Mouse (Mus musculus) midbrain, embryonic 10.5 days (tissue): ENCODE results near the gene Zbtb4. TPM values are rescaled to one million over a fixed set of nuclear protein-coding genes. Genes with fewer than 3 reads are reported as not detected.

Source experiments
- polyA plus RNA-seq: library from polyadenylated mRNA; unstranded; fragments of >200 nt; fragmentation: Nextera tagmentation; extraction: Ambion mirVana; gene quantifications from 2 replicates; pipeline ENCODE4 v1.2.1, GENCODE M21; 2016

Zbtb4 gene
- polyA plus RNA-seq, 1 experiment from 2014 or later, result 0.64 TPM

Other genes with a start within 250 kb of the Zbtb4 start
- 1.2 and 1.9 TPM in 2 replicates for gene Dnah2, start 216.8 kb upstream of the Zbtb4 start, polyA plus RNA-seq
- 48.8 and 53.9 TPM in 2 replicates for gene Efnb3, start 205.7 kb upstream of the Zbtb4 start, polyA plus RNA-seq
- gene Wrap53, start 185.7 kb upstream of the Zbtb4 start, polyA plus RNA-seq, result 45.0 and 50.7 TPM in 2 replicates
- gene Trp53, start 185.6 kb upstream of the Zbtb4 start, polyA plus RNA-seq, result 148 and 166 TPM in 2 replicates
- gene Atp1b2, start 160.0 kb upstream of the Zbtb4 start, polyA plus RNA-seq, result 6.0 and 8.6 TPM in 2 replicates
- not detected in 2 replicates for gene Shbg, start 148.0 kb upstream of the Zbtb4 start, polyA plus RNA-seq
- gene Sat2, start 143.9 kb upstream of the Zbtb4 start, polyA plus RNA-seq, result 16.1 and 20.6 TPM in 2 replicates
- 36.2 and 39.1 TPM in 2 replicates for gene Fxr2, start 132.9 kb upstream of the Zbtb4 start, polyA plus RNA-seq
- gene Sox15, start 110.6 kb upstream of the Zbtb4 start, polyA plus RNA-seq, result 0.16 TPM in 1 of 2 replicates, not detected in the other
- 85.1 and 86.2 TPM in 2 replicates for gene Mpdu1, start 103.3 kb upstream of the Zbtb4 start, polyA plus RNA-seq
- 7.0 and 7.4 TPM in 2 replicates for gene Cd68, start 99.8 kb upstream of the Zbtb4 start, polyA plus RNA-seq
- 710 and 716 TPM in 2 replicates for gene Eif4a1, start 93.5 kb upstream of the Zbtb4 start, polyA plus RNA-seq
- 112 and 114 TPM in 2 replicates for gene Senp3, start 83.8 kb upstream of the Zbtb4 start, polyA plus RNA-seq
- 0.11 and 0.30 TPM in 2 replicates for gene Tnfsf13, start 80.1 kb upstream of the Zbtb4 start, polyA plus RNA-seq
- 1.2 and 1.4 TPM in 2 replicates for gene Tnfsf12, start 70.1 kb upstream of the Zbtb4 start, polyA plus RNA-seq
- 1.0 and 1.3 TPM in 2 replicates for gene Tnfsfm13, start 69.8 kb upstream of the Zbtb4 start, polyA plus RNA-seq
- 25.6 and 32.2 TPM in 2 replicates for gene Polr2a, start 7.3 kb upstream of the Zbtb4 start, polyA plus RNA-seq
- gene Slc35g3, start 3.9 kb upstream of the Zbtb4 start, polyA plus RNA-seq, result 0.09 TPM in 1 of 2 replicates, not detected in the other
- 1.1 TPM in 2 replicates for gene Chrnb1, start 30.0 kb downstream of the Zbtb4 start, polyA plus RNA-seq
- 1.0 and 1.4 TPM in 2 replicates for gene Fgf11, start 35.9 kb downstream of the Zbtb4 start, polyA plus RNA-seq
- gene Tmem102, start 39.7 kb downstream of the Zbtb4 start, polyA plus RNA-seq, result 0.90 and 0.99 TPM in 2 replicates
- not detected in 2 replicates for gene Gm39566, start 49.4 kb downstream of the Zbtb4 start, polyA plus RNA-seq
- not detected in 2 replicates for gene Spem2, start 52.6 kb downstream of the Zbtb4 start, polyA plus RNA-seq
- gene Spem1, start 56.3 kb downstream of the Zbtb4 start, polyA plus RNA-seq, result 0.12 and 0.19 TPM in 2 replicates
- gene Nlgn2, start 71.9 kb downstream of the Zbtb4 start, polyA plus RNA-seq, result 6.1 and 8.6 TPM in 2 replicates
- 345 and 346 TPM in 2 replicates for gene Tmem256, start 72.6 kb downstream of the Zbtb4 start, polyA plus RNA-seq
- gene Plscr3, start 80.5 kb downstream of the Zbtb4 start, polyA plus RNA-seq, result 70.4 and 81.8 TPM in 2 replicates
- gene Tnk1, start 92.8 kb downstream of the Zbtb4 start, polyA plus RNA-seq, result 0.41 and 0.44 TPM in 2 replicates
- not detected in 2 replicates for gene Tmem95, start 112.1 kb downstream of the Zbtb4 start, polyA plus RNA-seq
- 6.4 and 7.0 TPM in 2 replicates for gene Kctd11, start 115.5 kb downstream of the Zbtb4 start, polyA plus RNA-seq
- gene Acap1, start 129.6 kb downstream of the Zbtb4 start, polyA plus RNA-seq, result 1.0 and 1.2 TPM in 2 replicates
- 14.8 and 20.5 TPM in 2 replicates for gene 2810408A11Rik, start 135.1 kb downstream of the Zbtb4 start, polyA plus RNA-seq
- gene Neurl4, start 135.2 kb downstream of the Zbtb4 start, polyA plus RNA-seq, result 12.8 and 14.3 TPM in 2 replicates
- 98.4 and 111 TPM in 2 replicates for gene Gps2, start 148.0 kb downstream of the Zbtb4 start, polyA plus RNA-seq
- 2,258 and 2,701 TPM in 2 replicates for gene Eif5a, start 156.0 kb downstream of the Zbtb4 start, polyA plus RNA-seq
- 2.4 and 2.8 TPM in 2 replicates for gene Ybx2, start 169.9 kb downstream of the Zbtb4 start, polyA plus RNA-seq
- 12.6 and 12.8 TPM in 2 replicates for gene Slc2a4, start 182.3 kb downstream of the Zbtb4 start, polyA plus RNA-seq
- gene Cldn7, start 198.9 kb downstream of the Zbtb4 start, polyA plus RNA-seq, result 7.1 and 7.6 TPM in 2 replicates
- 20.5 and 26.3 TPM in 2 replicates for gene Ctdnep1, start 215.2 kb downstream of the Zbtb4 start, polyA plus RNA-seq
- gene Elp5, start 216.6 kb downstream of the Zbtb4 start, polyA plus RNA-seq, result 151 and 155 TPM in 2 replicates
- gene Gabarap, start 225.2 kb downstream of the Zbtb4 start, polyA plus RNA-seq, result 409 and 454 TPM in 2 replicates
- gene Phf23, start 229.9 kb downstream of the Zbtb4 start, polyA plus RNA-seq, result 95.1 and 96.3 TPM in 2 replicates
- gene Dvl2, start 234.7 kb downstream of the Zbtb4 start, polyA plus RNA-seq, result 52.1 and 54.1 TPM in 2 replicates
- gene Acadvl, start 249.5 kb downstream of the Zbtb4 start, polyA plus RNA-seq, result 42.2 and 48.6 TPM in 2 replicates